Mouse (Mus musculus): ENCODE data around the gene Por.

GRCm38 (mm10) chr5:135646038-135646437 is 23.8 kb upstream of the Por start:
- TF ChIP-seq CTCF (IDR thresholded peaks at IDR 0.05; ENCODE audit: borderline replicate concordance, insufficient read depth, low read depth, low read length) (no peak), POLR2A (IDR thresholded peaks at IDR 0.05; ENCODE audit: borderline replicate concordance, insufficient read depth, low read length) (no peak)

Data from cerebellum, adult 2 months (tissue).